Mouse (Mus musculus): ENCODE data around the gene Ldhc. TPM values are rescaled to one million over a fixed set of nuclear protein-coding genes. Genes with fewer than 3 reads are reported as not detected.
A peak's percentile ranks its signal among the peaks of the same experiment; 100 is the strongest.

Ldhc gene
- polyA plus RNA-seq, 1 experiment from 2014 or later: not detected

GRCm38 (mm10) chr7:46839446-46839845 is 21.6 kb upstream of the Ldhc start:
- H3K4me2 ChIP-seq (ENCODE audit: low read depth): no peak overlapping the region
- ATAC-seq (ENCODE audit: insufficient read depth, low FRiP score, low TSS enrichment) (no peak), DNase-seq (ENCODE audit: low spot score) (no peak)
- peaks cover 6% of the 10 kb centered on the region for H3K4me1 ChIP-seq (ENCODE audit: control insufficient read depth, insufficient read depth, low read length)
- 33% methylated on average over 7 of the region's 7 CpGs for whole genome bisulfite sequencing
- no peak overlapping the region; the same call in 1 of the 2 replicates for H3K9ac ChIP-seq (ENCODE audit: low read length)
- no peak overlapping the region for H3K4me3 ChIP-seq (ENCODE audit: low read depth, low read length)
- H3K9me3 ChIP-seq (ENCODE audit: control insufficient read depth, low read length): no peaks in the 10 kb centered on the region
- no peaks in the 10 kb centered on the region for H3K36me3 ChIP-seq (ENCODE audit: control insufficient read depth, insufficient read depth, low read length)
- H3K27me3 ChIP-seq (ENCODE audit: control insufficient read depth, insufficient read depth, low read length): no peaks in the 10 kb centered on the region
- H3K27ac ChIP-seq (ENCODE audit: low read depth, low read length): no peak overlapping the region

- peaks cover 6% of the 10 kb centered on the region for H3K4me1 ChIP-seq (ENCODE audit: control insufficient read depth, insufficient read depth, low read length)
Observed at GRCm38 (mm10) chr7:46839861-46840260, 21.1 kb upstream of the Ldhc start.

GRCm38 (mm10) chr7:46840326-46840725 is 20.7 kb upstream of the Ldhc start:
- DNase-seq (ENCODE audit: low spot score) (no peak), ATAC-seq (ENCODE audit: insufficient read depth, low FRiP score, low TSS enrichment) (no peak)
- H3K27ac ChIP-seq (ENCODE audit: low read depth, low read length): no peak overlapping the region
- H3K4me2 ChIP-seq (ENCODE audit: low read depth): no peak overlapping the region
- no peaks in the 10 kb centered on the region for H3K9me3 ChIP-seq (ENCODE audit: control insufficient read depth, low read length)
- no peak overlapping the region for H3K4me3 ChIP-seq (ENCODE audit: low read depth, low read length)
- WGBS: 55% methylated on average over 4 of the region's 4 CpGs
- no peaks in the 10 kb centered on the region for H3K36me3 ChIP-seq (ENCODE audit: control insufficient read depth, insufficient read depth, low read length)
- no peak overlapping the region for H3K9ac ChIP-seq (ENCODE audit: low read length)
- H3K27me3 ChIP-seq (ENCODE audit: control insufficient read depth, insufficient read depth, low read length): no peaks in the 10 kb centered on the region
- H3K4me1 ChIP-seq (ENCODE audit: control insufficient read depth, insufficient read depth, low read length): peaks cover 6% of the 10 kb centered on the region

More at GRCm38 (mm10) chr7:46839861-46840260, 21.1 kb upstream of the Ldhc start:
- Histone ChIP-seq H3K27me3 (ENCODE audit: control insufficient read depth, insufficient read depth, low read length) (no peaks in the 10 kb centered on the region), H3K4me3 (ENCODE audit: low read depth, low read length) (no peak overlapping the region), H3K9me3 (ENCODE audit: control insufficient read depth, low read length) (no peaks in the 10 kb centered on the region), H3K4me2 (ENCODE audit: low read depth) (no peak overlapping the region), H3K36me3 (ENCODE audit: control insufficient read depth, insufficient read depth, low read length) (no peaks in the 10 kb centered on the region), H3K27ac (ENCODE audit: low read depth, low read length) (no peak overlapping the region), H3K9ac (ENCODE audit: low read length) (no peak overlapping the region; the same call in 1 of the 2 replicates)
- DNase-seq (ENCODE audit: low spot score): no peak
- no peak for ATAC-seq (ENCODE audit: insufficient read depth, low FRiP score, low TSS enrichment)
- WGBS: 74% methylated on average over 5 of the region's 5 CpGs

DNA sequence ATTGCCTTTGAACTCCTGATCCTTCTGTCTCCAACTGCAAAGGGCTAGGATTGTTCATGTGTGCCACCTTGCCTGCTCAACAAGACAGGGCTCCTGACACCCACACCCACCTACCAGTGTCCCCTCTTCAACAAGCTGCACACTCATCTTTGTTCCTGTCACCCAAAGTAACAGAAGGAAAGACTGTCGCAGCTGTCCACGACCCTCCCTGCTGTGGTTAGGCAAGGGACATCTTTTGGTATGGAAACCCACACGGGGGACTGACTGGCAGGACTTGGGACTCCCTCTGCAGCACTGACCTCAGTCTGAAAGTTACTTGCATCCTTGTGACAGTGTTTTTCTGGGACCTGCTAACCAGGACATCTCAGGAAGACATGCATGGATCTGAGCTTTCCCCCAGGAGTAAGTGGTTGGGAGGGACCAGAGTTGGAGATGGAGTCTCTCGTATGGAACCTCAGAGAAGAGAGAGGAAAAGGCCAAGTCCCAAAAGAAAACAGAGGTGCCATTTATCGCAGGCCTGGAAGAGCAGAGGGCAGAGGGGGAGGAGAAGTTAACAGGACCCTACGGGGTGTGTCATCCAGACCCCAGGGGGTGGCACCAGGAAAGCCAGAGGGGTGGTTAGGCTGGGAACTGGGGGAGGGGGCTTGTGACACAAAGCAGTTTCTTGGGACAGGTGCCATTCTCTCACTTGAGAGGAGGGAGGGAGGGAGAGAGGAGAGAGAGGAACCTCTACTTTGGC is 20.0 kb upstream of the Ldhc start, which contains the start of gene Ldha:
Ldha (plus strand) TSS at position 689 of the 739 bp plus-strand sequence.
- Histone ChIP-seq H3K36me3 (ENCODE audit: control insufficient read depth, insufficient read depth, low read length) (no peaks in the 10 kb centered on the region), H3K9me3 (ENCODE audit: control insufficient read depth, low read length) (no peaks in the 10 kb centered on the region), H3K4me2 (ENCODE audit: low read depth) (no peak within 1 kb of the TSS), H3K27ac (ENCODE audit: low read depth, low read length) (no peak within 1 kb of the TSS), H3K4me3 (ENCODE audit: low read depth, low read length) (no peak within 1 kb of the TSS), H3K4me1 (ENCODE audit: control insufficient read depth, insufficient read depth, low read length) (peaks cover 6% of the 10 kb centered on the region), H3K9ac (ENCODE audit: low read length) (no peak within 1 kb of the TSS), H3K27me3 (ENCODE audit: control insufficient read depth, insufficient read depth, low read length) (no peaks in the 10 kb centered on the region)
- WGBS: 22% methylated on average over 6 of the region's 6 CpGs
- no peak for ATAC-seq (ENCODE audit: insufficient read depth, low FRiP score, low TSS enrichment)
- DNase-seq (ENCODE audit: low spot score): no peak

- no peak overlapping the region for H3K4me2 ChIP-seq (ENCODE audit: low read depth)
- no peak for DNase-seq (ENCODE audit: low spot score)
- no peaks in the 10 kb centered on the region for H3K36me3 ChIP-seq (ENCODE audit: control insufficient read depth, insufficient read depth, low read length)
- peaks cover 12% of the 10 kb centered on the region for H3K4me1 ChIP-seq (ENCODE audit: control insufficient read depth, insufficient read depth, low read length)
- WGBS: 43% methylated on average over 4 of the region's 5 CpGs
- no peaks in the 10 kb centered on the region for H3K9me3 ChIP-seq (ENCODE audit: control insufficient read depth, low read length)
- no peak overlapping the region for H3K27ac ChIP-seq (ENCODE audit: low read depth, low read length)
- H3K9ac ChIP-seq (ENCODE audit: low read length): no peak overlapping the region
- ATAC-seq (ENCODE audit: insufficient read depth, low FRiP score, low TSS enrichment): no peak
- H3K4me3 ChIP-seq (ENCODE audit: low read depth, low read length): no peak overlapping the region
- no peaks in the 10 kb centered on the region for H3K27me3 ChIP-seq (ENCODE audit: control insufficient read depth, insufficient read depth, low read length)
Observed at GRCm38 (mm10) chr7:46842278-46842677, 18.7 kb upstream of the Ldhc start.

GRCm38 (mm10) chr7:46843576-46843975 is 17.4 kb upstream of the Ldhc start:
- WGBS: 91% methylated on average over 4 of the region's 4 CpGs
- Histone ChIP-seq H3K36me3 (ENCODE audit: control insufficient read depth, insufficient read depth, low read length) (0 out of 2 replicates have a peak, but pooled peaks cover 2% of the 10 kb centered on the region), H3K27ac (ENCODE audit: low read depth, low read length) (no peak overlapping the region), H3K4me2 (ENCODE audit: low read depth) (no peak overlapping the region), H3K4me3 (ENCODE audit: low read depth, low read length) (no peak overlapping the region), H3K4me1 (ENCODE audit: control insufficient read depth, insufficient read depth, low read length) (peaks cover 11% of the 10 kb centered on the region), H3K9me3 (ENCODE audit: control insufficient read depth, low read length) (no peaks in the 10 kb centered on the region), H3K9ac (ENCODE audit: low read length) (no peak overlapping the region), H3K27me3 (ENCODE audit: control insufficient read depth, insufficient read depth, low read length) (no peaks in the 10 kb centered on the region)
- DNase-seq (ENCODE audit: low spot score): no peak
- ATAC-seq (ENCODE audit: insufficient read depth, low FRiP score, low TSS enrichment): no peak

DNA sequence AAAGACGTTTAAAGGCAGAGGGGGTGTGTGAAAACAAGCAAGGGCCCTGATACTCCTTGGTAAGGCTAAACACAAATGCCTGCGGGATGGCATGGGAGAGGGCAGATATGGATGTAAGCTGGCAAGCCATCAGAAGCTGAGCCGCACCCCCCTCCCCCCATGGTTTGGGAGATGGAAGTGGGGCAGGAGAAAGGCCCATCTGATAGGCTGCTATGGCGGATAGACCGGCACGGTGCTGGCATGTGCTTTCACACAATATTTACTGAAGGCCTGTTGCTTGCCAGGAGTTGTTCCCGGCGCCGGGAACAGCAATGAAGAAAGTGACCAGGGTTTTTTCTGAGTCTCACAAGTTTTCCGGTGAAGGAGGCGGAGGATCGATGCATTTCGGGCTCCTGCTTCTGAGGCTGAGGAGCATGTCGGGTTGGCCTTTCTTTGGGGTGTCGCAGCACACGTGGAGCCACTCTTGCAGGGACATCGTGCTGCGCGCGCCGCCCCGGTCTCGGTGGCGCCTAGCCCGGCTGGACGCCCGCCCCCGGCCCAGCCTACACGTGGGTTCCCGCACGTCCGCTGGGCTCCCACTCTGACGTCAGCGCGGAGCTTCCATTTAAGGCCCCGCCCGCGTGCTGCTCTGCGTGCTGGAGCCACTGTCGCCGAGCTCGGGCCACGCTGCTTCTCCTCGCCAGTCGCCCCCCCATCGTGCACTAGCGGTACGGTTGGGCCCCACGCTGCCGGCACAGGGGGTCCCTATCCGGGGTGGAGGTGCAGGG is 15.6 kb upstream of the Ldhc start:
- Histone ChIP-seq H3K27ac (ENCODE audit: low read depth, low read length) (peak overlapping the region; percentile 64), H3K4me1 (ENCODE audit: control insufficient read depth, insufficient read depth, low read length) (peaks cover 7% of the 10 kb centered on the region), H3K9me3 (ENCODE audit: control insufficient read depth, low read length) (no peaks in the 10 kb centered on the region), H3K36me3 (ENCODE audit: control insufficient read depth, insufficient read depth, low read length) (peaks cover 10% of the 10 kb centered on the region), H3K27me3 (ENCODE audit: control insufficient read depth, insufficient read depth, low read length) (no peaks in the 10 kb centered on the region), H3K4me3 (ENCODE audit: low read depth, low read length) (peak overlapping the region; percentile 92), H3K4me2 (ENCODE audit: low read depth) (peak overlapping the region; percentile 95), H3K9ac (ENCODE audit: low read length) (peak overlapping the region; percentile 91)
- DNase-seq (ENCODE audit: low spot score) (peak; percentile 94), ATAC-seq (ENCODE audit: insufficient read depth, low FRiP score, low TSS enrichment) (peak; percentile 90)
- under 1% methylated on average over 47 of the region's 51 CpGs for WGBS

DNA sequence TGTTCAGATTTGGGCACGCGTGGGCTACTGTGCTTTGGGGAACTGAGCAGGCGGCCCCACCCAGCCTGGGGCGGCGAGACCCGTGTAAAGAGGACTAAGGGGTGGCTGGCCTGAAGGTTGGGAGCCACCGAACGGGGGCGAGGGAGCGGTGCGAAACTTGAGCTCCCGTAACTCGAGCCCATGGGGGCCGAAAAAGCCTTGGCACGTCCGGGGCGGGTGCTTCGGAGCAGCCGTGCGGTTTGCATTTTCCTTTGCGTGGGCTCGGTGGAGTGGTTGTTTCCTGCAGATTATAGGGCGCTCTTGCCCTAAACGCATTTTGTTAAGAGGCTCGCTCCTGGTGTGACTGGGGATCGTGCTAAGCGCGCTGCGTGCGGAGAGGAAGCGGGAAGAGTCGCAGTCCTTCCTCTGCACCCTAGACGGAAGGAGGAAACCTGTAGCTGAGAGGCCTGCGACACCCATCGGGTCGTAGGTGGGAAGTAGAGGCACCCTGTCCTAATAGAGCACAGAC is 15.0 kb upstream of the Ldhc start:
- ATAC-seq (ENCODE audit: insufficient read depth, low FRiP score, low TSS enrichment) (peak; percentile 10; the same call in 1 of the 2 replicates), DNase-seq (ENCODE audit: low spot score) (no peak)
- peaks cover 10% of the 10 kb centered on the region for H3K36me3 ChIP-seq (ENCODE audit: control insufficient read depth, insufficient read depth, low read length)
- 0% methylated on average over 36 of the region's 36 CpGs for WGBS
- peaks cover 7% of the 10 kb centered on the region for H3K4me1 ChIP-seq (ENCODE audit: control insufficient read depth, insufficient read depth, low read length)
- H3K27me3 ChIP-seq (ENCODE audit: control insufficient read depth, insufficient read depth, low read length): no peaks in the 10 kb centered on the region
- H3K9ac ChIP-seq (ENCODE audit: low read length): peak overlapping the region; percentile 91
- H3K4me2 ChIP-seq (ENCODE audit: low read depth): peak overlapping the region; percentile 95
- H3K9me3 ChIP-seq (ENCODE audit: control insufficient read depth, low read length): no peaks in the 10 kb centered on the region
- peak overlapping the region; percentile 92 for H3K4me3 ChIP-seq (ENCODE audit: low read depth, low read length)
- peak overlapping the region; percentile 64 for H3K27ac ChIP-seq (ENCODE audit: low read depth, low read length)

Data from neural tube, embryonic 11.5 days (tissue).